Mouse (Mus musculus) hindbrain, embryonic 11.5 days (tissue): ENCODE data around the gene Clic4. TPM values are rescaled to one million over a fixed set of nuclear protein-coding genes. Genes with fewer than 3 reads are reported as not detected.

Experiments used
- ATAC-seq: fragments of 200-750 bp; cut with Nextera tagmentation; 2 replicates; pipeline ENCODE4 v1.8.0; 2017; ENCODE audit warnings: mild to moderate bottlenecking, moderate TSS enrichment, moderate library complexity; ENCODE audit not compliant: low FRiP score
- DNase-seq: peaks from one replicate; pipeline ENCODE4 v3.0.0-alpha.2; 2015; ENCODE audit warnings: low spot score
- H3K27ac ChIP-seq: fragments of 300-500 bp; sonication (generic); 2 replicates; pipeline ENCODE4 v1.5.1; 2014; ENCODE audit warnings: mild to moderate bottlenecking, low read depth, low read length
- H3K27me3 ChIP-seq: fragments of 300-500 bp; sonication (generic); 2 replicates; pipeline ENCODE4 v1.6.1; 2014; ENCODE audit warnings: mild to moderate bottlenecking, low read length, moderate library complexity, mixed read lengths; ENCODE audit not compliant: control insufficient read depth, insufficient read depth
- H3K36me3 ChIP-seq: fragments of 300-500 bp; sonication (generic); 2 replicates; pipeline ENCODE4 v1.6.1; 2014; ENCODE audit warnings: mild to moderate bottlenecking, low read length, moderate library complexity, mixed read lengths; ENCODE audit not compliant: control insufficient read depth, insufficient read depth
- H3K4me1 ChIP-seq: fragments of 300-500 bp; sonication (generic); replicated peaks from 2 replicates; pipeline ENCODE4 v1.6.1; 2014; ENCODE audit warnings: low read length, mixed read lengths; ENCODE audit not compliant: control insufficient read depth, insufficient read depth
- H3K4me2 ChIP-seq: fragments of 300-500 bp; sonication (generic); replicated peaks from 2 replicates; pipeline ENCODE4 v1.6.1; 2014; ENCODE audit warnings: mild to moderate bottlenecking, low read depth, low read length
- H3K4me3 ChIP-seq: fragments of 300-500 bp; sonication (generic); 2 replicates; pipeline ENCODE4 v1.5.1; 2014; ENCODE audit warnings: low read depth, low read length
- H3K9ac ChIP-seq: fragments of 300-500 bp; sonication (generic); 2 replicates; pipeline ENCODE4 v1.6.1; 2014; ENCODE audit warnings: low read depth, low read length
- H3K9me3 ChIP-seq: fragments of 300-500 bp; sonication (generic); 2 replicates; pipeline ENCODE4 v1.6.1; 2016; ENCODE audit warnings: low read length; ENCODE audit not compliant: control insufficient read depth
- WGBS: fragments of 180-500 bp; shearing (Covaris S2); extraction: QIAGEN DNeasy Blood & Tissue Kit; methylation state at CpG from one replicate; pipeline ENCODE4 v1.1.7; 2014; 5-methylcytosine and 5-hydroxymethylcytosine counted together
- polyA plus RNA-seq: library from polyadenylated mRNA; unstranded; fragments of >200 nt; fragmentation: Nextera tagmentation; extraction: Ambion mirVana; gene quantifications from 2 replicates; pipeline ENCODE4 v1.2.1, GENCODE M21; 2014

Gene Clic4
- polyA plus RNA-seq, 1 experiment from 2014 or later = 109 TPM

DNA sequence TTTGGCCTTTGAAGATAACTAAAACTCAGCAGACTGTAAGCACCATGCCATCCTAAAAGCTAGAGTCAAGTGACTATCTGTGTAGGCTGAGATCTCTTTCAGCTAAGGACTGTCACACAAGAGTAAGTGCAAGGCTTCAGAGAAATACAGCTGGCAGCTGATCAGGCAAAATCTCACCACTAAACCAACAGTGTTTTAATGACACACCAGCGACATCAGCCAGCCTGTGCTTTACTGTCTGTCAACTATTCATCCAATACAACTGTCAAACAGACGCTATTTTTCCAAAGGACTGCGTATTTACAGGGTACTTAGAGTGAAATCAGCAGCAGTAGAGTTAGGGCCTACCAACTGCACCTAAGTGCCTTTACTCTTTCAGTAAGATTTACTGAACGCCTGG, 12.2 kb downstream of the Clic4 start:
- Histone ChIP-seq H3K36me3 (no peaks in the 10 kb centered on the region), H3K27ac (no peak overlapping the region), H3K4me1 (no peaks in the 10 kb centered on the region), H3K4me3 (no peak overlapping the region), H3K4me2 (no peak overlapping the region), H3K9me3 (no peaks in the 10 kb centered on the region), H3K9ac (no peak overlapping the region), H3K27me3 (no peaks in the 10 kb centered on the region)
- no peak for ATAC-seq
- WGBS = 87% methylated on average over 4 of the region's 4 CpGs
- no peak for DNase-seq

DNA sequence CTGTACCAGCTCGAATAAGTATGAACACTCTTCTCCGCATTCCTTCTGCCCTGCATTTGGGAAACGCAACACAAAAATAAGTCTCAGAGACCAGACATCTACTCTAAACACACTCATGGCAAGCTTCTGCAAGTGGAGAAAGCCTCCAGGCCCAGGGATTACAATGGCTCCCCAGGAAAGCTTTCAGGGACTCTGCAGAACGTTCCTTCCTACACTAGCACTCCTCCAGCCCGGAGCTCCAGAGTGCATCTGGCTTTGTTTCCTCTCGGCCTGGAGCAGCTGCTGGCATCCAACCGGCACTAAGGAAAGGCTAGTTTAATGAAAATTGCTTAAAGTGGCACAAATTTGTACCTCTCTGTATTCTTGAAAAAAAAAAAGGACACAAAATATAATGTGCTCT, 14.1 kb downstream of the Clic4 start:
- Histone ChIP-seq H3K9me3 (no peaks in the 10 kb centered on the region), H3K27me3 (no peaks in the 10 kb centered on the region), H3K36me3 (no peaks in the 10 kb centered on the region), H3K4me2 (no peak overlapping the region), H3K4me1 (no peaks in the 10 kb centered on the region), H3K4me3 (no peak overlapping the region), H3K9ac (no peak overlapping the region), H3K27ac (peak overlapping the region; percentile 63; the same call in 1 of the 2 replicates)
- 49% methylated on average over 7 of the region's 7 CpGs for WGBS
- no peak for ATAC-seq
- peak; percentile 19 for DNase-seq

DNA sequence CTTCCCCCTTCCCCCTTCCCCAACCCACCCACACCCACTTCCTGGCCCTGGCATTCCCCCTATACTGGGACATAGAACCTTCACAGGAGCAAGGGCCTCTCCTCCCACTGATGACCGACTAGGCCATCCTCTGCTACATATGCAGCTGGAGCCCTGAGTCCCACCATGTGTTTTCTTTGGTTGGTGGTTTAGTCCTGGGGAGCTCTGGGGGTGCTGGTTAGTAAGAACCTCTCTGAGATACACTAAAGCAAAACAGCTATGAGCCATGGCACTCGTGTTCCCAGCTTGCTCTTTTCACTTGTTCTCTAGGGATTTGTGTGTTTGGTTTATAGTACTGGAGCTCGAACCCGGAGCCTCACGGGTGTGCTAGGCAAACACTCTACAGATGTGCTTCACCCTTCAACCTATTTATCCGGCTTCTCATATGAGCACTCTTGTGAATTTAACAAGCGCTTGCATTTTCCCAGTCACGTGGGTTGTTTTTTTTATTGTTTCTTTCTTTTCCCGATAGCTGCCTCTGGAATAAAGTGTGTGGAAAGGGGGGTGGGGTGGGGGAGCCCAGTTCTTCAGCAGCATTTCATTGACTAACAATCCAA, 14.6 kb downstream of the Clic4 start:
- WGBS = 65% methylated on average over 9 of the region's 9 CpGs
- no peaks in the 10 kb centered on the region for H3K27me3 ChIP-seq
- no peak overlapping the region for H3K4me3 ChIP-seq
- H3K9ac ChIP-seq = no peak overlapping the region
- H3K4me1 ChIP-seq = no peaks in the 10 kb centered on the region
- ATAC-seq = no peak
- peak overlapping the region; percentile 63; the same call in 1 of the 2 replicates for H3K27ac ChIP-seq
- no peak overlapping the region for H3K4me2 ChIP-seq
- H3K9me3 ChIP-seq = no peaks in the 10 kb centered on the region
- H3K36me3 ChIP-seq = no peaks in the 10 kb centered on the region
- no peak for DNase-seq

DNA sequence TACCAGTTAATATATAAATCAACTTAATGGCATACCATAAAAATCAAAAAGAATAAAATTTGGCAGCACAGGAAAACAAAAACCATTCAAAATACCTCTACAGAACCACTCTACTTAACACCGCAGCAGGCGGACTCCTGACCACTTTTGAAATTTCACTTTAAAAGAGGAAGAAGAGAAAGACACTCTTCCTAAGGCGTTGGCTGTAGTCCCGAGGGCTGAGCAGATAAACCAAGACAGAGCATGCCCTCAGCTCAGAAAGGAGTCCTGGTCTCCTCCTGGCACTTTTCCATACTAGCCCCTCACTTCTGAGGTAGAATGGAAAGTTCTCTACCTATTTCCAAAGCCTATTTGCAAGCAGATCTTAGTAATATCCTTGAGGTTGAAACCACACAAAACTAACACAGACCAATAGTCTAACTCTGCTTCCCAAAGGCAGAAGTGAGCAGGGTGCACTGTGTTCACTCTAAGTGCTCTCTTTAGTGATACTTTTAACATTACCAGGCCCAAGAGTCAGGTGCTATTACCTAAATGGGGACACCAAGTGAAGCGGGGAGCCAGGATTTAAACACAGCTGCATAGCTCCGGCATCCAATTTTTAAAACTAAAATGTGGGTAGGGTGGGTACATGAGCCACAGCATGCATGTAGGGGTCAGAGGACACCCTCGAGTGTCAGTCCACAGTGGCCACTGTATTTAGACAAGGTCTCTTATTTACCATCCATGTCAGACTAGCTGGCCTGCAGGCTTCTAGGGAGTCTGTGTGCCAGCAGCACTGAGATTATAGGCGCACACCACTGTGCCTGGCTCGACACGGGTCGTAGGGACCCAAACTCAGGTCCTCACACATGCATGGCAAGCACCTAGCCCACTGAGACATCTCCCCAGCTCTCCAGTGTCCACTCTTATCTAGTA, 15.8 kb downstream of the Clic4 start:
- H3K4me2 ChIP-seq = no peak overlapping the region
- ATAC-seq = no peak
- no peaks in the 10 kb centered on the region for H3K4me1 ChIP-seq
- H3K4me3 ChIP-seq = no peak overlapping the region
- H3K36me3 ChIP-seq = no peaks in the 10 kb centered on the region
- no peak for DNase-seq
- H3K27ac ChIP-seq = no peak overlapping the region
- no peak overlapping the region for H3K9ac ChIP-seq
- no peaks in the 10 kb centered on the region for H3K9me3 ChIP-seq
- no peaks in the 10 kb centered on the region for H3K27me3 ChIP-seq
- WGBS = 95% methylated on average over 11 of the region's 11 CpGs

DNA sequence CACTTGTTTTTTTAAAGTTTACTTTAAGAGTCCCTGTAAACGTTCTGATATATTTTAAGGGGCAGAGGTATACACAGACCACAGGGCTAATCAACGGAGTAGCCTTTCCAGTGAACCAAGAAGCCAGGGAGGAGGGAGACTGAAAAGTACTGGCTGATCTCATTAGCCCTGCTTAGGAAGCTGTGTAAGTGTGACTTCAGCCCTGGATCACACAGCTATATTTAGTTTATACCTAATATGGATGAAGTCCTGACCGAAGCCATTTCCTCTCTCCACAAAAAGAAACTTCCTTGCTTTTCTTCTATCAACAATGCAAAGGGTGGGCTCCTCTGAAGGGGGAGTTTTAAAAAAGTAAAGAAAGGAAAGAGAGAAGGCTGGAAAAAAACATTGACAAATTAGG, 17.8 kb downstream of the Clic4 start:
- no peaks in the 10 kb centered on the region for H3K9me3 ChIP-seq
- no peaks in the 10 kb centered on the region for H3K36me3 ChIP-seq
- no peak overlapping the region for H3K4me3 ChIP-seq
- H3K27me3 ChIP-seq = no peaks in the 10 kb centered on the region
- DNase-seq (no peak), ATAC-seq (no peak)
- no peak overlapping the region for H3K27ac ChIP-seq
- 77% methylated on average over 3 of the region's 3 CpGs for WGBS
- H3K9ac ChIP-seq = no peak overlapping the region
- H3K4me2 ChIP-seq = no peak overlapping the region
- H3K4me1 ChIP-seq = no peaks in the 10 kb centered on the region

DNA sequence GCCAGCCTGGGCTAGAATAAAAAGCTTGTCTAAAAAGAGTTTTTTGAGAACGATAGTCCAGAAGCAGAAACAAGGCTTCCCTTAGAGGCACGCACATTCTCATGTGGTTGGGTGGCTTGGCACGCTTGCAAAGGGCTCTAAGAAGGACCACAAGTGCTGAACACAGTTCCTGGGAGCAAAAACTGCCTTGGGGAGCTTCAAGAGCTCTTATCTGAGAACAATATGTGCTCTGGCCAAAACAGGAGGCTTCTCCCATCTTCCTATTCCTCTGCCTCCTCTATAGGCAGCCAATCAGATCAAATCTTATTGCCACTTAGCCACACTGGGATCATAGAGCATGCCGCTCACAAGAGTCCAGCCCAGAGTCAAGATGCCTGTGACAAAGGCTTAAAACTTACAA, 18.3 kb downstream of the Clic4 start:
- Histone ChIP-seq H3K4me2 (no peak overlapping the region), H3K36me3 (no peaks in the 10 kb centered on the region), H3K9ac (no peak overlapping the region), H3K9me3 (no peaks in the 10 kb centered on the region), H3K4me1 (no peaks in the 10 kb centered on the region), H3K27ac (no peak overlapping the region), H3K4me3 (no peak overlapping the region), H3K27me3 (no peaks in the 10 kb centered on the region)
- 91% methylated on average over 4 of the region's 4 CpGs for WGBS
- ATAC-seq (no peak), DNase-seq (no peak)

DNA sequence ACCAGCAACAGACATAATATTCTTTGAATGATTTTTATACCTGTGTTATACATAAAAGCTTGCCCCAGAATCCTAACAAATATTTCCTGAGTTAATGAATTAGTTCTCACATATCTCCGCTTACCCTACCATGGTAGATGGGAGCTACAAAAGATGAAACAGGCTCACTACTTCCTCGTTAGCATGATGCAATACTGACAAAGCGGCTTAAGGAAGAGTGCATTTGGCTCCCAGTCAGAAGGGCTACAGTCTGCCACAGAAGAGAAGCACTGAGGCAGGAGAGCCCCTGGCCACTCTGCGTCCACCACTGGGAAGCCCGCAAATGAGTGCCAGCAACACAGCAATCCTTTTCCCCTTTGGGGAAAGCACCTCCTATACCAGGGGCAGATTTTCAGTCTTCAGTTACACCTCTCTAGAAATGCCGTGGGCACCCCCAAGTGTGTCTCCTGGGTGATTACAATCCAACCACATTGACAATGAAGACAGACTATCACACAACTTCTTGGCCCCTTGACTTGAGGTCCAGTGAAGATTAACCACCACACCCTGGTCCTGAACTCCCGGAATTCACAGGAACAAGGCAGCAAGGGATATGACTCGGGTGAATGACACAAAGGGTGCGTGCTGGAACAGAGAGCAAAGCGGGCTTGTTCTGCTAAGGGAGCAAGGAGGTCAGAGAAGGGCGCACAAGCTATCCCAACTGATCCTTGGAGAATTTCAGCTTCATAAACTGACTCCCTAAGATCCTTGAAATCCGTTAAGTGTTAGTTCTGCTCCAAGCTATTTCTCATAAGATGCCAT, 19.2 kb downstream of the Clic4 start:
- Histone ChIP-seq H3K9me3 (no peaks in the 10 kb centered on the region), H3K27me3 (no peaks in the 10 kb centered on the region), H3K36me3 (no peaks in the 10 kb centered on the region), H3K4me3 (no peak overlapping the region), H3K9ac (no peak overlapping the region), H3K27ac (no peak overlapping the region), H3K4me2 (no peak overlapping the region), H3K4me1 (no peaks in the 10 kb centered on the region)
- DNase-seq (no peak), ATAC-seq (no peak)
- 93% methylated on average over 12 of the region's 12 CpGs for WGBS

DNA sequence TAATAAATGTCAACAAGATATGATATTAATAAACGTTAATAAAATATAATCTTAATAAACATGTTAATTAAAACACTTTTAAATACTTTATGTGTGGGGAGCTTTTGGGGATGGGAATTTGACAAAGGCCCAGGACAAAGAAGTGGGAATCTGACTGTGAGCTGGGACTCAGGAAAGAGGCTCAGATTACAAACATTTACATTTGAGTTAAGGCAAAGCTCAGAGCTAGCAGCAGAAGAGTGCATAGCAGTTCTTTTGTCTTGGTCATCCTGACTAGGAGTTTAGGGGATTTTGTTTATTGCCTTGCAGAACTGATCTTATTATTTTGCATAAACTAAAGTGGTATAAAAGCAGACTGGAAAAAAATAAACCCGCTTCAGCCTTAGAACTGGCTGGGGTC, 20.8 kb downstream of the Clic4 start:
- ATAC-seq (no peak), DNase-seq (no peak)
- WGBS = 21% methylated on average over 2 of the region's 2 CpGs
- Histone ChIP-seq H3K27me3 (no peaks in the 10 kb centered on the region), H3K4me1 (no peaks in the 10 kb centered on the region; the same call in 1 of the 2 replicates), H3K9ac (no peak overlapping the region), H3K27ac (no peak overlapping the region), H3K4me2 (no peak overlapping the region), H3K36me3 (no peaks in the 10 kb centered on the region), H3K9me3 (no peaks in the 10 kb centered on the region), H3K4me3 (no peak overlapping the region)
